Mouse (Mus musculus): ENCODE data around the gene Gm47959.

DNA sequence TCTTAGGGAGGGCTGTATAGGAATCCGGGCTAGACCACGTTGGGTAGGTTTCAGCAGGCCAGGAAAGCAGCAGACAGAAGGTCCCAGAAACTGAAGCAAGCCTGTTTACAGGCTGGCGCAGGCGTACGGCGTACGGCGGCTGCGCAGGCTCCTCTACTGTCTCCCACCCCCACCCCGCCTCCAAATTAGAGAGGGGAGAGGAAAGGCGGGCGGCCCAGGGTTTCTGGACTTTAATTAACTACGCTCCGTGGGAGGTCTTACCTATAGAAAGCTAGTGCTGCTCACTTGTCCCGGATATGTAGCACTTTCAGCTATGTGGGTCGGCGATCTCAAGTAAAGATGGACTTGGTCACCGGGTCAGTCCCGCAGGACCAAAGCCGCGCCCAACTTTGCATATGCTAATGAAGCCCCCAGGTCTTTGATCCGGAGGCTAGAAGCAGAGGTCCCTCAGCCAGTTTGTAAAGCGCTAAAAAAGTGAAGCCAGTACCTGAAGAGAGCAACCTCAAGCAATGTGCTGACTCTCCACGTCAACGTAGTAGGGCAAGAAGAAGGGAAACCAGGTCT, 37.8 kb downstream of the Gm47959 start, which contains the start of gene Slc19a3:
- TF ChIP-seq POLR2AphosphoS5 (IDR thresholded peaks at IDR 0.05; ENCODE audit: borderline replicate concordance, low read depth, low read length) (no peak), POLR2A (IDR thresholded peaks at IDR 0.05; ENCODE audit: control insufficient read depth in 1 of 2, insufficient read depth in 1 of 2, low read depth in 1 of 2, low read length in 2 of 2, poor library complexity in 1 of 2) (no peak), CHD1 (IDR thresholded peaks at IDR 0.05; ENCODE audit: low read depth, low read length) (no peak), MXI1 (IDR thresholded peaks at IDR 0.05; ENCODE audit: low read depth, low read length) (no peak), MAFK (IDR thresholded peaks at IDR 0.05; ENCODE audit: borderline replicate concordance, low read depth, low read length) (no peak), CTCF (IDR thresholded peaks at IDR 0.05 in 2 of 3, conservative IDR thresholded peaks at IDR 0.05 in 1 of 3; ENCODE audit: control insufficient read depth in 1 of 3, insufficient read depth in 1 of 3, low read depth in 2 of 3, low read length in 3 of 3, poor library complexity in 1 of 3, severe bottlenecking in 1 of 3) (no peak), SMC3 (IDR thresholded peaks at IDR 0.05; ENCODE audit: low read depth, low read length) (no peak), ZC3H11A (IDR thresholded peaks at IDR 0.05; ENCODE audit: low read depth, low read length) (no peak), MYC (IDR thresholded peaks at IDR 0.05; ENCODE audit: low read depth, low read length) (no peak), MAX (IDR thresholded peaks at IDR 0.05; ENCODE audit: low read length) (no peak)

Measured in MEL (cell line).